Mouse (Mus musculus) liver, embryonic 14.5 days (tissue): ENCODE results near the gene Slc9a6. TPM values are rescaled to one million over a fixed set of nuclear protein-coding genes. Genes with fewer than 3 reads are reported as not detected.

Experiments
- ATAC-seq: fragments of 200-750 bp; cut with Nextera tagmentation; 2 replicates; pipeline ENCODE4 v1.8.0; 2017; ENCODE audit warnings: moderate number of reproducible peaks, mild to moderate bottlenecking, moderate library complexity; ENCODE audit not compliant: insufficient read depth
- DNase-seq, 3 experiments: peaks; one replicate each; pipeline ENCODE4 v3.0.0-alpha.2; 2012 to 2013; ENCODE audit warnings: low read depth in 3 of 3, low spot score in 3 of 3
- H3K27ac ChIP-seq: fragments of 300-500 bp; sonication (generic); 2 replicates; pipeline ENCODE4 v1.5.1; 2014; ENCODE audit warnings: moderate library complexity, mild to moderate bottlenecking, control low read depth, inconsistent platforms
- H3K27me3 ChIP-seq: fragments of 300-500 bp; sonication (generic); 2 replicates; pipeline ENCODE4 v1.6.1; 2014; ENCODE audit warnings: mild to moderate bottlenecking, low read length, moderate library complexity; ENCODE audit not compliant: control insufficient read depth, insufficient read depth
- H3K36me3 ChIP-seq: fragments of 300-500 bp; sonication (generic); replicated peaks from 2 replicates; pipeline ENCODE4 v1.6.1; 2014; ENCODE audit warnings: low read depth; ENCODE audit not compliant: control insufficient read depth, insufficient read depth
- H3K4me1 ChIP-seq, 2 experiments: fragments of 200-500 bp in 1 of 2; fragments of 300-500 bp in 1 of 2; sonication (generic) in 1 of 2; replicated peaks; 2 replicates each; pipeline ENCODE4 v1.6.1; 2012 to 2014; ENCODE audit warnings: antibody characterized with exemption in 1 of 2, inconsistent platforms in 1 of 2, low read length in 1 of 2; ENCODE audit not compliant: control insufficient read depth in 2 of 2, insufficient read depth in 2 of 2
- H3K4me2 ChIP-seq: fragments of 300-500 bp; sonication (generic); 2 replicates; pipeline ENCODE4 v1.6.1; 2014; ENCODE audit warnings: low read depth, mild to moderate bottlenecking, control low read depth, moderate library complexity
- H3K4me3 ChIP-seq, 2 experiments: fragments of 200-500 bp in 1 of 2; fragments of 300-500 bp in 1 of 2; sonication (generic) in 1 of 2; 2 replicates each; pipeline ENCODE4 v1.5.1; 2012 to 2014; ENCODE audit warnings: low read depth in 2 of 2, low read length in 2 of 2, mild to moderate bottlenecking in 2 of 2, control low read depth in 1 of 2, inconsistent platforms in 1 of 2, moderate library complexity in 1 of 2; ENCODE audit not compliant: insufficient read depth in 1 of 2
- H3K9ac ChIP-seq: fragments of 300-500 bp; sonication (generic); replicated peaks from 2 replicates; pipeline ENCODE4 v1.6.1; 2014; ENCODE audit warnings: mild to moderate bottlenecking, control low read depth, moderate library complexity
- H3K9me3 ChIP-seq: fragments of 300-500 bp; sonication (generic); 2 replicates; pipeline ENCODE4 v1.6.1; 2016; ENCODE audit warnings: low read length, mixed read lengths; ENCODE audit not compliant: control insufficient read depth
- CTCF ChIP-seq: IDR thresholded peaks from 2 replicates; pipeline ENCODE4 v1.5.1; 2016; ENCODE audit warnings: antibody characterized with exemption, low read depth, control low read depth
- EP300 ChIP-seq: IDR thresholded peaks from 2 replicates; pipeline ENCODE4 v1.6.1; 2016; ENCODE audit warnings: antibody characterized with exemption, low read depth
- WGBS: fragments of 180-500 bp; shearing (Covaris S2); extraction: QIAGEN DNeasy Blood & Tissue Kit; methylation state at CpG from one replicate; pipeline ENCODE4 v1.1.7; 2014; ENCODE audit not compliant: insufficient replicate concordance; 5-methylcytosine and 5-hydroxymethylcytosine counted together
- microRNA-seq: library from miRNA; unstranded; fragments of <30 nt; microRNA quantifications from one replicate; pipeline ENCODE4, GENCODE M21; 2016
- polyA plus RNA-seq, 2 experiments: library from polyadenylated mRNA; depleted of rRNA in 1 of 2; stranded (reverse) in 1 of 2; unstranded in 1 of 2; fragments of >200 nt; fragmentation: Nextera tagmentation in 1 of 2; extraction: Ambion mirVana in 1 of 2; gene quantifications; 2 replicates each; pipeline versions ENCODE4 v1.2.1 to v1.2.3; 2012 to 2014

Gene Slc9a6
- polyA plus RNA-seq, 2 experiments, result 2.5 to 3.4 TPM

DNA sequence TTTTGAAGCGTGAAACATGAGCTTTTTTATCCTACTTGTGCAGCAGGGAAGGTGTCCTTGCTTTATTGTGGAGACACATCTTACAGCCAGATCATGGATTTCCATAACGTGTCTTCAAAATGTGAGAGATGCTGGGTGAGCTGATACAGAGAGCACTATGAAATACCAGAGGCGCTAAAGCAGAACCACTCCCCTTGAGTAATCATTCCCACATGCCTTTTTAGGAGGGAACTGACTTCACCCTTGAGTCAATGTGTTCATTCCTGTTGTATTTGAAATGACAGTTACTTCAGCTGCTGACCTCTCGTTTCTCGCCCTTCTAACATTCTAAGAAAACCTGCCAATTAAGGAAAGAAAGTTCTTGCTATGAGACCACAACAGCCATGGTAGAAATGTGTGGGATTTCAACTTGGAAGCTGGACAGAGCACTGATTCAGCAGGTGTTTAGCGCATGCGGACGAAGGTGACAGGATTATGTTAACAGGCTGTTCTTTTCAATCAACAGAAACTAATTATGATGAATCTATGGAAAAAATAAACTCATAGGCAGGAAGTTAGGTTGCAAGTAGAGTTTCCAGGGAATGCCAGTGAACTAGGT is 94.5 kb downstream of the Slc9a6 start:
- no peak overlapping the region for H3K9ac ChIP-seq
- DNase-seq (no peak), ATAC-seq (no peak)
- no peak overlapping the region for H3K4me3 ChIP-seq
- H3K36me3 ChIP-seq, result no peaks in the 10 kb centered on the region
- no peaks in the 10 kb centered on the region for H3K4me1 ChIP-seq
- no peaks in the 10 kb centered on the region for H3K9me3 ChIP-seq
- no peaks in the 10 kb centered on the region for H3K27me3 ChIP-seq
- WGBS, result 61% methylated on average over 8 of the region's 8 CpGs
- H3K27ac ChIP-seq, result no peak overlapping the region
- no peak overlapping the region for H3K4me2 ChIP-seq
- no peak for TF ChIP-seq CTCF
- no peak for TF ChIP-seq EP300

DNA sequence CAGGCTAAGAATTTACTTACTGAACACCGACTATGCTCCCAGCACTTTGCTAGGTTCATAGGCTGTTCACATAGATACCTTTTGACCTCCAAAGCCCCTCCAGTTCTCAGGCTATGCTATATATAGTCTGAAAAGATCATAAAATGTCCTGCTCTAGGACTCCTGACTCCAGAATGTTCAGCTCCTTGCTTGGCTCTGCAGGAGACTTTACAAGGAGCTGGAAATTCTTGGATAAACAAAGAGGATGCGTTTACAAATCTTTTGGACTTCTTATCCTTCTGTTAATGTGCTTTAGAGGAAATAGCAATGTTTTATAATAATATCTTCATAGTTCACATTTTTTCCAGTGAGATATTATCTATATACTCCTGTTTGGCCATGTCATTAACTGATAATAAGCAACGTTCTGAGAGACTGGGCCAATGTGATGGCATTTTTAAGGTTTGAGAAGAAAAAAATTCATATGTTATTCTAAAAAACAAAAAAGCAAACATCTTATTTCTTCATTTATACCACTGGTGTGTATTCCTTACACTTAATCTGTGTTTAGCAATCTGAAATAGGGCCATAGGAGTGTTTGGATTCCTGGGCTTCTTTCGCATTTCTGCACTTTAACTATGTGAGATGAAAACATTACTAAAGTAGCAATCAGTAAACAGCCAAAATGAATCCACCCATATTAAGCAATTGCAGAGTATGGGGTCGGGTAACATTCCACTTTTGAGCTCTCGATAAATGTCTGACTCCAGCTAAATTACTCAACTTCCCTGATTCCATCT is 99.2 kb downstream of the Slc9a6 start:
- DNase-seq (no peak), ATAC-seq (no peak)
- no peak overlapping the region for H3K4me2 ChIP-seq
- no peaks in the 10 kb centered on the region for H3K4me1 ChIP-seq
- no peaks in the 10 kb centered on the region for H3K36me3 ChIP-seq
- H3K4me3 ChIP-seq, result no peak overlapping the region
- TF ChIP-seq EP300 (no peak), CTCF (no peak)
- no peak overlapping the region for H3K9ac ChIP-seq
- no peaks in the 10 kb centered on the region for H3K9me3 ChIP-seq
- H3K27me3 ChIP-seq, result no peaks in the 10 kb centered on the region
- WGBS, result 56% methylated on average over 6 of the region's 6 CpGs
- no peak overlapping the region for H3K27ac ChIP-seq

DNA sequence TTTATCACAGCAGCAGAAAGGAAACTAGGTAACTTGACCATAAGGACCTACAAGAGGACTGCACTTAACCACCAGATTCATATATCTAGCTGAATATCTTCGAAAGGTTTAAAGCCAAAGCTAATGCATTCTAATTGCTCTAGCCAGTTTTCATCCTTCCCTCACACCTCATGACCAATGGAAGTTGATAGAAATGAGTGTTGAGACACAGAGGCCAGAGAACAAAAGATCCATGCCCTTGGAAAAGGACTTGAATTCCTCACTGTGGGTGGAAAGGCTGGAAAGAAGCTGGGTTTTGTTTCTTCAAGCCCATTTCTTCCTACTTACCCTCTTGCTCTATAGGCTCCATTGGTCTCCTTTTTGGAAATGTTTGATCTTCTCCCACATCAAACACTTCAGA is 101.0 kb downstream of the Slc9a6 start:
- Histone ChIP-seq H3K9ac (no peak overlapping the region), H3K4me2 (no peak overlapping the region), H3K9me3 (no peaks in the 10 kb centered on the region), H3K27ac (no peak overlapping the region), H3K4me1 (no peaks in the 10 kb centered on the region), H3K27me3 (no peaks in the 10 kb centered on the region), H3K4me3 (no peak overlapping the region), H3K36me3 (no peaks in the 10 kb centered on the region)
- 84% methylated on average over 1 of the region's 1 CpGs for WGBS
- no peak for TF ChIP-seq EP300
- TF ChIP-seq CTCF, result no peak
- no peak for ATAC-seq
- DNase-seq, result no peak

DNA sequence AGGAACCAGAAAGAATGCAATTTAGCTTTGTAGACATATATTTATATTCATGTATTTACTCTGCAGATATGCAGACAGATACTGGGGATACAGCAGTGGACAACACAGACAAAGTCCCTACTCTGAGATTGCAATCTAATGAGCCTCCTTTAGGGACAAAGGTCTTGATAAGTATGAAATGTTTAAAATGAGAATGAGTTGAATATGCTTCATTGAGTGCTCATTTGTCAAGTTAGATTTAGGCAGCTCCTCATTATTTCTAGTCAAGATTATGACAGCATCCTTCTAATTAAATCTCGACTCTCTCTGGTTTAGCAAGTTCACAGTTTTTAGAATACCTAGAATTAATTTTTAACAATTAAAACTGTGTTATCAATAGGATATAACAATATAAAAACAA is 103.1 kb downstream of the Slc9a6 start:
- WGBS, result 28% methylated on average over 1 of the region's 1 CpGs
- no peak for TF ChIP-seq CTCF
- Histone ChIP-seq H3K9ac (no peak overlapping the region), H3K27me3 (no peaks in the 10 kb centered on the region), H3K36me3 (no peaks in the 10 kb centered on the region), H3K4me2 (no peak overlapping the region), H3K4me1 (no peaks in the 10 kb centered on the region), H3K9me3 (no peaks in the 10 kb centered on the region), H3K27ac (no peak overlapping the region), H3K4me3 (no peak overlapping the region)
- DNase-seq (no peak), ATAC-seq (no peak)

Small RNA genes within 50 kb of the gene (microRNA-seq; reads per million reads assigned to microRNA genes)
- 5.5 reads per million, percentile 9 among the genes with 10 or more reads in this experiment for gene Mir5116

Other genes starting within 250 kb of the Slc9a6 start
- 0.06 and 0.18 TPM in 2 replicates for gene Smim10l2a, start 235.2 kb upstream of the Slc9a6 start, polyA plus RNA-seq (2012; rRNA removed)
- gene Smim10l2a, start 235.2 kb upstream of the Slc9a6 start, polyA plus RNA-seq (2014; fragmentation: Nextera tagmentation; extraction: Ambion mirVana), result 0.25 and 0.29 TPM in 2 replicates
- gene Gm2174, start 161.8 kb upstream of the Slc9a6 start, polyA plus RNA-seq (2012; rRNA removed), result not detected in 2 replicates
- 2.0 and 2.1 TPM in 2 replicates for gene Gm2174, start 161.8 kb upstream of the Slc9a6 start, polyA plus RNA-seq (2014; fragmentation: Nextera tagmentation; extraction: Ambion mirVana)
- 47.2 and 79.7 TPM in 2 replicates for gene Ints6l, start 154.9 kb upstream of the Slc9a6 start, polyA plus RNA-seq (2012; rRNA removed)
- 35.0 and 36.4 TPM in 2 replicates for gene Ints6l, start 154.9 kb upstream of the Slc9a6 start, polyA plus RNA-seq (2014; fragmentation: Nextera tagmentation; extraction: Ambion mirVana)
- not detected in 2 replicates for gene Gm10477, start 85.0 kb upstream of the Slc9a6 start, polyA plus RNA-seq (2012; rRNA removed)
- gene Gm10477, start 85.0 kb upstream of the Slc9a6 start, polyA plus RNA-seq (2014; fragmentation: Nextera tagmentation; extraction: Ambion mirVana), result not detected in 2 replicates
- gene Gm648, start 60.2 kb upstream of the Slc9a6 start, polyA plus RNA-seq (2012; rRNA removed), result 0.04 TPM in 1 of 2 replicates, not detected in the other
- not detected in 2 replicates for gene Gm648, start 60.2 kb upstream of the Slc9a6 start, polyA plus RNA-seq (2014; fragmentation: Nextera tagmentation; extraction: Ambion mirVana)
- gene Mmgt1, start 11.7 kb upstream of the Slc9a6 start, polyA plus RNA-seq (2012; rRNA removed), result 3.7 and 5.1 TPM in 2 replicates
- 8.5 and 8.7 TPM in 2 replicates for gene Mmgt1, start 11.7 kb upstream of the Slc9a6 start, polyA plus RNA-seq (2014; fragmentation: Nextera tagmentation; extraction: Ambion mirVana)
- gene Fhl1, start 122.0 kb downstream of the Slc9a6 start, polyA plus RNA-seq (2012; rRNA removed), result 6.5 and 8.1 TPM in 2 replicates
- gene Fhl1, start 122.0 kb downstream of the Slc9a6 start, polyA plus RNA-seq (2014; fragmentation: Nextera tagmentation; extraction: Ambion mirVana), result 11.2 and 11.3 TPM in 2 replicates
- 0.02 and 0.15 TPM in 2 replicates for gene Map7d3, start 212.6 kb downstream of the Slc9a6 start, polyA plus RNA-seq (2012; rRNA removed)
- gene Map7d3, start 212.6 kb downstream of the Slc9a6 start, polyA plus RNA-seq (2014; fragmentation: Nextera tagmentation; extraction: Ambion mirVana), result 0.13 and 0.53 TPM in 2 replicates